Mouse (Mus musculus) frontal cortex, postnatal 10 days (tissue): ENCODE measurements around the gene Clps.
"Not testable (repeated sequence)": the region's sequence is repeated elsewhere in the genome, so short reads cannot be mapped to it uniquely, and the experiment has no call there.

Source experiments
- DNase-seq, 2 experiments: peaks; one replicate each; pipeline ENCODE4 v3.0.0; 2022; ENCODE audit warnings: low spot score in 2 of 2, mixed read lengths in 1 of 2

The Clps gene

DNA sequence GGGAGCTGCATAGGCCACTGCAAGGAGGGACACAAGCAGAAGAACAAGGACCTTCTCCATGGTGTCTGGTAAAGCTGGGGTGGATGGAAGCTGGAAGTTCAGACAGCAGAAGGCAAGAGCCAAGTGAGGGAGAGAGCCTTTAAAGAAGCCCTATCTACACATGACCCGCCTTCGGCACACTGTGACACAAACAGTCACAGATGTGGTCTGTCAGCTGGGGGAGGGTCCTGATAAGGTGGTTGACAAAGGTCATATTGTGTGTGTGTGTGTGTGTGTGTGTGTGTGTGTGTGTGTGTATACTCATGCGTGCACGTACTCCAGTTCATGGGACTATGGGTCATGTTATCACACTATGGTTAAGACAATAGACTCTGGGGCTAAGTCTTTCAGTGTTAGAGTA is at the start of gene Clps:
Clps (minus strand) TSS at position 169 of the 400 bp plus-strand sequence.
- no peak for DNase-seq

DNA sequence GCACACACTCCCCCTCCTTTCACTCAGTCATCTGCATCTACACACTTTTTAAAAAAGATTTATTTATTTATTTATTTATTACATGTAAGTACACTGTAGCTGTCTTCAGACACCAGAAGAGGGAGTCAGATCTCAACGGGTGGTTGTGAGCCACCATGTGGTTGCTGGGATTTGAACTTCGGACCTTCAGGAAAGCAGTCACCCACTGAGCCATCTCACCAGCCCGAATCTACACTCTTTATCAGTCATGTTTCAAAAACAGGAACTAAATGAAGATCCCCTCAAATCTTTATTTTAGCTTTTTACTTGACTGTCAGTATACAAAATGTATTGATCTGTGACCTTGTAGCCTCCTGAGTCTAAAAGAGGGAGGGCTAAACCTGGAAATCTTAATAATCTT is 49.0 kb upstream of the Clps start:
- no peak for DNase-seq

DNA sequence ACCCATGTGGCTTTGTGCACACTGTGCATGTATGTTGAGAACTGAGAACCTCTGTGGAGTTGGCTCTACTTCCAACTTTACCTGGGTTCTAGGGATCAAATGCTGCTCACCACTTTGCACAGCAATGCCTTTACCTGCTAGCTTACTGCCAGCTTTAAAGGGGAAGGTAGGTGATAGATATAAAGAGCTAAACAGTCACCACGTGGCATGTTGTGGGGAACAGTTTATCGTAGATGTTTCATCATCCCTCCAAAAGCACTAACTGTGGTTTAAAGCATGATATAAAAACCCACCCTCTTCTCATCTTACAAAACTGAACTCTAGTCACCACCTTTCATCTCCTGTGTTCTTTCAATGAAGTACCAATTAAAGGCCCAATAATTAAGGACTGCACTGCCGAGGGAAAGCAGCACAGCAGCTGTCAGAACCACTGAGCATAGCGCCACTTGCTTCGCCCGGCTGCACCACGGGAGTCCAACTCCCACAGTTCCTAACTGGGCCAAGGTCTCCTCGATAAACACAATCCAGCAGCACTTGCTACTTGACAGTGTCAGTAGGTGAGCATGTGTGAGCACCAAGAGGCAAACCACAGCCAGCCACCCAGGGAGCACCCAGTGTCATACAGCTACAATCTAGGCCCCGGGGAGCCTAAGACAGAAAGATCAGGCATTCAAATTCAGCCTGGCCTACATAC is 41.1 kb upstream of the Clps start:
- DNase-seq: no peak

DNA sequence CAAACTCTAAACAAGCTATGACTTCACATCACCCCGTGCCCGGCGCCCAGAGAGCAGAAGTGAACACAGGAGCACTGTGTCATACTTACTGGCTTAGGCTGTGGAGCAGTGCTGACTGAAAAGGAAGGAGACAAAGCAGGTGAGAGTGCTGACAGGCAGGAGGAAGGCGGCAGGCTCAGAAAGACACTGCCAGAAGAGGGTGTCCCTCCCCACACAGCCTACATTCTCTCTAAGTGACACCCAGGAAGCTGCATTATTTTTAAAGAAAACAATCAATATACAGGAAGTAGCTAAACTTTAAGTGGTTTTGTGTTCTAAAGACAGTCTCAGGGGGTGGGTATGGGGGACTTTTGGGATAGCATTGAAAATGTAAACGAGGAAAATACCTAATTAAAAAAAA is 40.2 kb upstream of the Clps start:
- no peak for DNase-seq

DNA sequence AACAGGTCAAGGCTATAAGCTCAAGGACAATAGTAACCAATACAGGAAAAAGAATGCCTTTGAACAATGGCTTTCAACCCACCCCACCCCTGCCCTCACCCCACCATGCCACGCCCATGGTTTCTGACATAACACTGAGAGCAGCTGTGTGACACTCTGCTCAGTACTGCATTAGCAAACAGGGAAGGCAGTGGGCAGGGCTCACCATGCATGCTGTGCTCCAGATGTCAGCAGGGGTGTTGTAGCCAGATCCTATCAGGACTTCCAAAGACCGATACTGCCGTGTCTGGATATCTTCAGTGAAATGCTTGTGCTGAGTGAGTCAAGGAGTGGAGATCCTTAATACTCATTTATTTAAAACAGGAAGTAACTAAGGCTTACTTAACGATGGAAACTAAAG is 33.4 kb upstream of the Clps start:
- no peak for DNase-seq

DNA sequence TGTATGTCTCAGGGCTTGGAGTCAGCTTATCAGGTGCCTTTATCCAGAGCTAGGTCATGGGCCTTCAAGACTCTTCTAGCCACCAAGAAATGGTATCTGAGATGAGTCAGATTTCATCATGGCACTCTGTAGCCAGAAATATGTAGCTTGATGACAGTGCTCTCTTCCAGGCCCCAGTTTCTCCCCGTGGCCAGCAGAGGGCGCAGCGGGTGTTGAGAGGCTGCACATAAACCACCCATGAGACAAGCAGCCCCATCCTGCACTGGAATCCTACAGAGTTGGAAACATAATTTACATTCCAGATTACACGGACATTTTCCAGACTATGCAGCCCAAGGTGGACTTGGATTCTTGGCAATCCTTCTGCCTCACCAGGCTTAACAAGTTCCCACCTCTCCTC is 32.4 kb upstream of the Clps start:
- DNase-seq: peak; percentile 55 to 69

DNA sequence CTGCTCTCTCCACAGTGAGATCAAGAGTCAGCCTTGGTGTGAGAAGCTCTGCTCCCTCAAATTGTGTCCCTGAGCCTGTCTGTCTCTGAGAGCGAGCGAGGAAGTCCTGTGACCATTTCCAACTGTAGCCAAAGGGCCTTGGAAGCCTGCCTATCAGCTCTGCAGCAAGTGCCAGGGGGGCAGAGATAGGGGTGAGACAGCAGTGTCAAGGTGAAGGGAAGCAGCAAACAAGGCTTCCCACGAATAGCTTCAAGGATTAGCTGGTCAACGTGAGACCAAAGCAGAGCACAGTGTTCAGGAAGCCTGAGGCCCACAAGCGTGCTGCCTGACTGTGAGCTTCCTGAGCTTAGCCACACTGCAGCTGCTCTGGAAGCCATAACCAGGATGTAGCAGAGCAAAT is 30.9 kb upstream of the Clps start:
- DNase-seq: no peak

DNA sequence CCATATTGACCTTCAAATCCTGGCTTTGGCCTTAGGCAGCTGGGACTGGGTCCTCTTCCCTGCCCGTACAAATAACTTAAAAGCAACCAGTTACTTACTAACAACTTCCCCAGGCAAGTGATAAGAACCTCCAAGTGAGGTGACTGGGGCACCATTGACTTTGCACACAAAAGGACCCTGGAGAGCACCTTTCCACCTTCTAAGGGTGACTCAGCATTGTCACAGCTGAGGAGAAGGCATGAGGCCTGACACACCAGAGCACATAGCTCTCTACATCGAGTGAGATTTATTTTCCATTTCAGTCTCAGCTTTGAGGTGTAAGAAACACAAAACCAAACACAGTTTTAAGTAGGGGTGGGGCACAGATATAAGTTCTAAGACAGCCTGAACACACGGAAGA is 30.0 kb upstream of the Clps start:
- DNase-seq: no peak

DNA sequence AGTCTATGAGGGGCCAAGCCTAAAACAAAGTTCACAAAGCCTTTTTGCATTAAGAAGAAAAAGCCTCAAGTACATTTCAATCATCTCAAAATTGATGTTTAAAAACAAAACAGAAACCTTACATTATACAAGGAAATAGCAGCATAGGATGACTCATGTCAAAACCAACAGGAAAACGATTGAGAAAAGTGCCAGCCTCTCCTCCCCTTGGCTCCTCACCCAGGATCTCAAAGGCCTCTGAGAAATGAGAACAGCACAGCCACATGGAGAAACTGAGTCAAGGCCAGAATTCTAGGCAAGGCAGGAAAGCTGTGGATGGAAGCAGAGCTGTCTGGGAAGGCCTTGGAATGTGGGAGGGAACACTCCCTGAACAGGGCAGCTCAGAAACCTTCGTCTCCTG is 28.0 kb upstream of the Clps start:
- no peak for DNase-seq

DNA sequence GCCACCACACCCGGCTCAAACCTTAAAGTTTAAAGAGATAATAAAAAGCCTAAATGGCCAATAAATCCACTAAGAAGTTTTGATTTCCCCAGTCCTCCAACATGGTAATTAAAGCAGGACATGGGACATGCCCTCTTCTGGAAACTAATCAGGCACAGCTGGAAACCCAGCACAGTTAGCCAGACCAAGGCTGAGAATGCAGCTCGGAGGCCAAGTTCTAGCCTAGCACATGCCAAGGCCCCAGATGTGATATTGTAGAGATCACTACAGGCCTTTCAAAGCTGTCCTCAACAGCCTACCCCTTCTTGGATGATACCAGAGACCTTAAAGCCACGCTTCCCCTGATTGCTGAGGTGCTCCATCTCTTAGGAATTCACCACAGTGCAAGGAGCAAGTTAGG is 25.9 kb upstream of the Clps start:
- DNase-seq: no peak

DNA sequence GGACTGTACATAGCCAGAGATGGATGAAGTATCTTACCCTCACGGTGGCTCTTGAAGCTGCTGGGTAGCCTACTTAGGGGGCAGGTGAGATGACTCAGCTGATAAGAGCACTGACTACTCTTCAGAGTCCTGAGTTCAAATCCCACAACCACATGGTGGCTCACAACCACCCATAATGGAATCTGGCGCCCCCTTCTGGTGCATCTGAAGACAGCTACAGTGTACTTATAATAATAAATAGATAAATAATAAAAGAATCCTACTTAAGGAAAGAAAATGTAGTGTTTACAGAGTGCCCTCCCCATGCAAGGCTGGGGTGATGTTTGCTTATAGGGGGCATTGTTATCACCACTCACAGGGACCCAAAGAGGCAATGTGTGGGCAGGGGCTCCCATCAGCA is 20.5 kb upstream of the Clps start:
- no peak for DNase-seq

DNA sequence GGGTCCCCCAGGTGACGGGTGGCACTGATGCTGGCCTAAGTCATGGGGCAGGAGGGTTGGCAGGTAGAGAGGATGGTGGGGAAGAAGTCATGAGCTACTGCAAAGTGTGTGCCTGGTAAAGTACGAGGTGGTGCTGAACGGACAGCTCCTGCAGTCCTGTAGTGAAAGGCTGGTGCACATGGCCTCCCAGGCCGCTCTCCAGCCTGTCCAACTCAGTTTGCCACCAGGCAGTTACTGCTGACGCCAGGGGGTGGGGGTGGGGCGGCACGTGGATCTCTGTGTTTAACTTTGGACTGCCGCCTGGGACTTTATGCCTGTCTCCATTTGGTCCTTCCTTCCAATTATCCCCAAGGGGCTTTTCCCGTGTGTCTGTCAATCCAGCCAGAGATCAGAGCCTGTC is 19.8 kb upstream of the Clps start:
- DNase-seq: no peak

DNA sequence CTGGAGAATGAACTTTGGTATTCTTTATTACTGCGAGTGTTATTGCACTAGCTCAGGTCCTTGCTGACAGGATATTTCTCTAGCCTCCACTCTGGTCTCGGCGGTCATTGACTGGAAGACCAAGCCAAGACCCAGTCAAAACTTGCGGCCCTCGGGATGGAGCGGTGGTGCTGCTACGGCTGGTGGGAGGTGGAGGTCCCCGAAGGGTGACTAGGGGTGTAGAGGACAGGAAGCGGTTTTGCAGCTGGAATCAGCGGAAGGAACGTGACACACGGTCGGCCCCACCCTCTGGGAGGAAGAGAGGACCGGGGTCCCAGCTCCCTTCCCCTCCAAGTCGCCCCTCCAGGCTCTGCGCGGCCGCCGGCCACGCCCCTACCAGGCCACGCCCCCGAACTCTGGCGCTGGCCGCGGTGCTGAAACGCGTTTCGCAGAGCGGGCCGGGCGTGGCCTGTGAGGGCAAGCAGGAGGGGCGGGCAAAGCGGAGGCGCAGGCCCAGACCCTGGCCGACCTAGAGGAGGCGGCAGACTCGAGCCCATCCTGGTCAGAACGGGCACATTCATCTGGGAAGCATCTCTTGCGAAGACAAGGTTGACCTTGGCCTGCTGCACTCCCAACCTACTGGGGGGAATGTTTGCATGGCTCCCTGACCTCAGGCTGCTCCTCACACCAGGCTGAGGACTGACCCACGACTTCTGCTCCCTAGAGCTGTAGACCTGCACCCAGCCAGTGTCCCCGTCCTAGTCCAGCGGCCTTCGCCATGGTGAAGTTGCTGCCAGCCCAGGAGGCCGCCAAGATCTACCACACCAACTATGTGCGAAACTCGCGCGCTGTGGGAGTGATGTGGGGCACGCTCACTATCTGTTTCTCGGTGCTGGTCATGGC is 14.9 kb upstream of the Clps start, which contains the start of gene Lhfpl5:
Lhfpl5 (plus strand) TSS at position 398 of the 882 bp plus-strand sequence.
- peak in 1 of 2 experiments; percentile 25 for DNase-seq

DNA sequence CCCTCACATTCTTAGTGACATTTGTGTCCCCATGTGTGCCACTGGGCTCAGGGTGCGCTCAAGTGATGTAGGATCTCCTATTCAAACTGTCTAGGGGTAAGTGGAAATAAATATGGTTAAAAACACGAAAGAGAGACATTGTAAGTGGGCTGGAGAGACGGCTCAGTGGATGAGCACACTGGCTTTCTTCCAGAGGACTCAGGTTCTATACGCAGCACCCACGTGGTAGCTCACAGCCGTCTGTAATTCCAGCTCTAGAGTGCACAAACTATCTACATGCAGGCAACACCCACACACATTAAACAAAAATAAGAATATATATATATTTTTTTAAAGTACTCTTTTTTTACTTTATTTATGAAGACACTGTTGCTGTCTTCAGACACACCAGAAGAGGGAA is 12.4 kb upstream of the Clps start:
- no peak for DNase-seq

DNA sequence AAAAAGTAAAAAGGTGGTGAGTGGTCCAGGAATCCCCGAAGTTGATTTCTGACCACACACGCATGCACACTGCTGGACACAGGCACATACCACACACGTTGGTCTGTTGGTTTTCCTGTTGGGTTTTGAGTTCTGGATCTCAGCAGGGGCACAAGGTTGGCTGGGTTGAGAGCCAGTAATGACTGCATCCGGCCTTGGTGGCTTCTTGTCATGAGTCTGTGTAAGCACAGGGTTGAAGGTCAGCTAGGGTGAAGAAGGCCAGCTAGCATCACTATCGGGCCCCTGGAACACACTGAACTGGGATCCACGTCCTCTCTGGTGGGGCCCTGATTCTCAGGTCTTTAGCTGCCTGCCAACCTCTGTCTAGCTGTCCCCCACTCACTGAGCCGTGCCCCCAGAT is 12.0 kb upstream of the Clps start:
- no peak for DNase-seq

DNA sequence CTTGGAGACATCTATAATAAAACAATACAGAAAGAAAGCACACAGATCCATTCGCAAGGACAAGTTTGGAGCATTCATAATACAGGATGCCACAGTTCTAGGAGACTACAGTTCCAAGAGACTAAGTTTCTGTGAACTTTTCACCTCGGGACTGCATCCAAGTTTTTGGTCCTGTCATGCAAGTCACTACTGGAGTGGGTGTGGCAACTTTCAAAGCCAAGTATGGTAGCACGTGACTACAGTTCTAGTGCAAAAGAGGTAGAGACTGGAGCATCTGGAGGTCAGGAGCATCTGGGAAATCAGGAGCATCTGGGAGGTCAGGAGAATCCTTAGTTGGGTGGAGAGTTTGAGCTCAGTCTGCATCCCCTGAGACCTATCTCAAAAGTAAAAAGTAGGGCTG is 11.3 kb upstream of the Clps start:
- no peak for DNase-seq

DNA sequence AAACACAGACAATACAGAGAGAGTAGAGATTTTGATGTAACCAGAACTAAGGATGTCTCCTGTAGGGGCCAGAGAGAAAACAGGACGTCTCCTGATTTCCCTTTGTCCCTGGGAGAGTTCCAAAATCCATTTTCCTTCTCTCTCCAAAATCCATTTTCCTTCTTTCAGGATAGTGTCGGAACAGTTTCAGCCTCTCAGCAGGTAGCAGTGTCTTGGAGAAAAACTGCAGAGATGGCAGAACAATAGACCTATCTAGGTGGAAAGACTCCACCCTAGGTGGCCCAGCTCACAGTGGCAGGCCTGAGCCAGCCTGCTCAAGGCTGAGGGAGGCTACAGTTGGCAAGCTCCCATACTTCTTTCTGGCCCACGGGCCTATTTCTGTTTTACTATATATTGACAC is 7.0 kb upstream of the Clps start:
- DNase-seq: no peak

DNA sequence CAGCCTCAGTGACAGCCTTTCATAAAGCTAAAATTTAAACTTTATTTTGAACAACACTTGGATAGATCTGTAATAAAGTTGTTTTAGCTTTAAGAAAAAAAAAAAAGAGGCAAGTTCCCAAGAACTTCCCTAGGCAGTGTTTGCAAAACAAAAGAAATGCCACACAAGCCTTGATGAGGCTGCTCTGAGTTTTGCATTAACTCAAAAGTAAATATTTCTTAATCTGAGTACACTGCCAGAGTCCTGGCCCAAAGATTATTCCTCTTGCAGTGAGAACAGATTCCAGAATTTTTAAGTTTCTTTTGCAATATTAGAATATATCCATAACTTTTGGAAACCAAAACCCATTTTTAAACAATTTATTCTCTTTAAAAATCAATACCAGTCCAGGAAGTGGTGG is 4.6 kb upstream of the Clps start:
- DNase-seq: no peak

DNA sequence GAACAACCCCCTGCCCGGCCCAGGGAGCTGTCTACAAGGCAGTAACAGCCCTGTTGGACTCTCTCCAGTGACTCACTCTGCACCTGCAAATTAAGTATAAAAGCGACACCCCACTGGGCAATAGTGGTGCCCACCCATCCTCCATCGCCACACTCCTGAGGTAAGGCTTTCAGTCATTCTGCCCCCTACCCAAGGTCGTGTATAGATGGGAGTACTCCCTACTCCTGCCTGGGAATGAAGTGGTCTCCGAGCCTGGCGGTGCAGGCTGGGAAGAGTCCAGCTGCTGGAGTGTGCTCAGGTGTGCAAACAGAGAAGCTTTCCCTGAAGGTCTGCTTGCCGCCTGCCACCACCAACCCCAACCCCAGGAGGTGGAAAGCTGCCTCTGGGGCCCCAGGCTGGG is 1.0 kb upstream of the Clps start:
- DNase-seq: no peak

DNA sequence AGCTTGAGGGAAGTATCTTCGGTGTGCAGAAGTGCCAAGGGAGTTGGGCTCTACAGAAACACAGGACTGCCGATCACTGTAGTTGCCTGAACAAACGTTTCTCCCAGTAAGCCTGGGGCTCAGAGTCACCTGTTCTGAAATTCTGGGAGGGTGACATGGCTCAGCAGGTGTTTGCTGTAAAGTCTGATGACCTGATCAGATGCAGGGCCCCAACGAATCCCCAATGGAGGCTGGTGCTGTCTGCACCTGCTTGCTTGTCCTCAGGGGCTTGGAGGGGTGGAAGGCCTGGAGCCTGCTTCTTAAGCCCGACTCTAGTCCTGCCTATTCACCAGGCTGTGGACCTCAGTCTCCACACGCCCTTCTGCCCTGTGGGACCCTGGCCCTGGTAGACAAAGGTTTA is 2.8 kb downstream of the Clps start:
- no peak for DNase-seq

DNA sequence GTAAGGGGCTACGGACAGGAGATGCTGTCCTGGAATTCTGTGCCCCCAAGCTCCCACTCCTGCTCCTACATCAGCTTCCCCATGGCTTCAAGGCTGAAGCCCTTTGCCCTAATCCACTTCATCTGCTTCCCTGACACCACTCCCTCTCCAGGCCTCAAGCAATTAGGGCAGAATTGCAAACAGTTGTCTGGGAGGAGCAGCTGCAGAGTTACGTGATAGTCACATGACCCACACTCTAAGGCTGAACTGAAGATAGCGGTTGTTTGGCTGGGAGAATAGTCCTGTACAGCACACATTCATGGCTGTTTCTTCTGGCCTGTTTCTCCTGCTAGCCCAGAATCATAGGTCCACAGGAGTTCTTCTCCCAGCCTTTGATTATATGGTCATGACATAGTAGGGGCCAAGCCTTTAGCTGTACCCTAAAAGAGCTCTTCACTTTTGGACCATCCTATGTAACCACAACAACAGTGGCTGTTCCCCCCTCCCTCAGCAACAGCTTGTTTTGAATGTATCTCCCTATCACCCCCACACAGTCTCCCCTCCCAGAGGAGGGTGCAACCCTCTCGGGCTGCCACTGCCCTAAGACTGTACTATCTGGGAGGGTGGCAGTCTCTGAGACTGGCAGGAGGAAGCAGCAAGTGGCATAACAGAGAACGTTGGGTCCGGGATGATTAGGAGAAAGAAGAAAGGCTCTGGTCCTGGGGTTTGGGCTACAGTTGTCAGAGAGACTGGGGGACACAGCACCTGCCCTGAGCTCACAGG is 3.8 kb downstream of the Clps start:
- no peak for DNase-seq

DNA sequence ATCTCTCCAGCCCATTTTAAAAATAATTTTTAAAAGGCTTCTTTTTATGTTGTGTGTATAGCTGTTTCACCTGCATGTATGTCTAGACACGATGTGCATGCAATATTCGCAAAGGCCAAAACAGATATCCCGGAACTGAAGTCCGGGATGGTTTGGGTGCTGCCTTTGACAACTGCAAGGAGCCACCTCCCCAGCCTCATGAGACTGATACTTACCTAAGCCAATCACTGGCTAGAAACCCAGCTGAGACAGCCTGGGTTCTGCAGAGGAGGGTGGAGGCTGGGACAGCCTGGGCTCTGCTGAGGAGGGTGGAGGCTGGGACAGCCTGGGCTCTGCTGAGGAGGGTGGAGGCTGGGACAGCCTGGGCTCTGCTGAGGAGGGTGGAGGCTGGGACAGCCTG is 6.5 kb downstream of the Clps start:
- DNase-seq: not testable (repeated sequence)
